Mouse (Mus musculus) spleen, adult 2 months (tissue): ENCODE results near the gene Gmppb.

ENCODE experiments used
- CTCF ChIP-seq: fragments of 200-500 bp; IDR thresholded peaks from 2 replicates; pipeline ENCODE4 v1.5.1; 2011; ENCODE audit warnings: mild to moderate bottlenecking, inconsistent platforms; ENCODE audit not compliant: insufficient read depth, insufficient read length, insufficient replicate concordance; ENCODE audit errors: extremely low read depth
- POLR2A ChIP-seq: fragments of 200-500 bp; IDR thresholded peaks from 2 replicates; pipeline ENCODE4 v1.6.1; 2011; ENCODE audit warnings: low read depth, low read length, inconsistent platforms

DNA sequence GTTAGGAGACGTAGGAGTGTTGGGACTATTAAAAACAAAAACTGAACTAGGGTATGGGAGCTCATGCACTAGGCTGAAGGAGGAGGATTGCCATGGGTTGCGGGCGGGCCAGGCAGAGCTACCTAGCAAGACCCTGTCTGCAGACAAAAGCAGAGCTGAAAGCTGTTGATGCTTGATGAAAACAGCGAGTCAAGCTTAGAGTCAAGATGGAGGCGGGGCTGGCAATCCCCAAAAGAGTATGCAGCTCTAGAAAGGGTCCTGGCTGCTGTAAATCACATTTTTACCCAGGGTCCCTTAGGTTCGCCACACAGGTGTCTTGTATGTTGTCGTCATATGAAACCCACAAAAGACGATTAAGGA lies 45.5 kb upstream of the Gmppb start:
- TF ChIP-seq CTCF (no peak), POLR2A (no peak)
